Mouse (Mus musculus) limb, embryonic 12.5 days (tissue): ENCODE measurements around the gene Armc6. TPM values are rescaled to one million over a fixed set of nuclear protein-coding genes. Genes with fewer than 3 reads are reported as not detected.

Experiments
- ATAC-seq: fragments of 200-750 bp; cut with Nextera tagmentation; 2 replicates; pipeline ENCODE4 v1.8.0; 2017; ENCODE audit warnings: low read depth, moderate TSS enrichment; ENCODE audit not compliant: insufficient number of reproducible peaks, insufficient read depth, low FRiP score, low TSS enrichment
- H3K27ac ChIP-seq: fragments of 300-500 bp; sonication (generic); 2 replicates; pipeline ENCODE4 v1.5.1; 2016; ENCODE audit warnings: mild to moderate bottlenecking, moderate library complexity
- H3K27me3 ChIP-seq: fragments of 300-500 bp; sonication (generic); 2 replicates; pipeline ENCODE4 v1.6.1; 2016; ENCODE audit warnings: mild to moderate bottlenecking, moderate library complexity
- H3K36me3 ChIP-seq: fragments of 300-500 bp; sonication (generic); 2 replicates; pipeline ENCODE4 v1.6.1; 2016; ENCODE audit warnings: mild to moderate bottlenecking, moderate library complexity
- H3K4me1 ChIP-seq: fragments of 300-500 bp; sonication (generic); replicated peaks from 2 replicates; pipeline ENCODE4 v1.6.1; 2016
- H3K4me2 ChIP-seq: fragments of 300-500 bp; sonication (generic); 2 replicates; pipeline ENCODE4 v1.6.1; 2016; ENCODE audit warnings: mild to moderate bottlenecking, moderate library complexity
- H3K4me3 ChIP-seq: fragments of 300-500 bp; sonication (generic); replicated peaks from 2 replicates; pipeline ENCODE4 v1.5.1; 2016; ENCODE audit warnings: mild to moderate bottlenecking
- H3K9ac ChIP-seq: fragments of 300-500 bp; sonication (generic); replicated peaks from 2 replicates; pipeline ENCODE4 v1.6.1; 2016; ENCODE audit warnings: mild to moderate bottlenecking, moderate library complexity
- H3K9me3 ChIP-seq: fragments of 300-500 bp; sonication (generic); 2 replicates; pipeline ENCODE4 v1.6.1; 2016; ENCODE audit warnings: mild to moderate bottlenecking, moderate library complexity
- WGBS: fragments of 180-500 bp; shearing (Covaris S2); methylation state at CpG from one replicate; pipeline ENCODE4 v1.1.7; 2016; 5-methylcytosine and 5-hydroxymethylcytosine counted together
- polyA plus RNA-seq: library from polyadenylated mRNA; unstranded; fragments of >200 nt; fragmentation: Nextera tagmentation; extraction: Ambion mirVana; gene quantifications from 2 replicates; pipeline ENCODE4 v1.2.1, GENCODE M21; 2016

Gene Armc6
- polyA plus RNA-seq, 1 experiment from 2014 or later: 22.5 TPM

GRCm38 (mm10) chr8:70214411-70214810, 19.9 kb downstream of the Armc6 start:
- no peak for ATAC-seq
- WGBS: 69% methylated on average over 3 of the region's 3 CpGs
- H3K9ac ChIP-seq: no peak overlapping the region

GRCm38 (mm10) chr8:70212112-70213055, 21.9 kb downstream of the Armc6 start, which contains the start of gene Slc25a42:
Gene Slc25a42 (minus strand): TSS chr8:70212305.
- WGBS: under 1% methylated on average over 66 of the region's 66 CpGs
- peak; percentile 99 for ATAC-seq
- Histone ChIP-seq H3K4me2 (peak within 1 kb of the TSS; percentile 94), H3K36me3 (no peaks in the 10 kb centered on the region), H3K9me3 (no peaks in the 10 kb centered on the region), H3K27me3 (peaks cover 15% of the 10 kb centered on the region; the same call in 1 of the 2 replicates), H3K9ac (peak within 1 kb of the TSS; percentile 69), H3K4me3 (peak within 1 kb of the TSS; percentile 66), H3K4me1 (0 out of 2 replicates have a peak, but pooled peaks cover 14% of the 10 kb centered on the region), H3K27ac (no peak within 1 kb of the TSS)

More at GRCm38 (mm10) chr8:70214411-70214810, 19.9 kb downstream of the Armc6 start:
- Histone ChIP-seq H3K4me2 (no peak overlapping the region), H3K27me3 (peaks cover 23% of the 10 kb centered on the region; the same call in 1 of the 2 replicates), H3K4me3 (no peak overlapping the region), H3K4me1 (peaks cover 16% of the 10 kb centered on the region; the same call in 1 of the 2 replicates), H3K9me3 (no peaks in the 10 kb centered on the region), H3K36me3 (no peaks in the 10 kb centered on the region), H3K27ac (no peak overlapping the region)

- peak overlapping the region; percentile 69 for H3K9ac ChIP-seq
- H3K4me3 ChIP-seq: peak overlapping the region; percentile 66
- peak overlapping the region; percentile 94 for H3K4me2 ChIP-seq
- H3K9me3 ChIP-seq: no peaks in the 10 kb centered on the region
- no peak; the same call in 1 of the 2 replicates for ATAC-seq
- 2% methylated on average over 31 of the region's 31 CpGs for WGBS
- no peak overlapping the region for H3K27ac ChIP-seq
- no peaks in the 10 kb centered on the region for H3K36me3 ChIP-seq
- H3K4me1 ChIP-seq: 0 out of 2 replicates have a peak, but pooled peaks cover 14% of the 10 kb centered on the region
- H3K27me3 ChIP-seq: peaks cover 11% of the 10 kb centered on the region; the same call in 1 of the 2 replicates
Observed at GRCm38 (mm10) chr8:70211726-70212111, 22.5 kb downstream of the Armc6 start.

GRCm38 (mm10) chr8:70211275-70211674, 23.0 kb downstream of the Armc6 start:
- Histone ChIP-seq H3K27me3 (peaks cover 11% of the 10 kb centered on the region; the same call in 1 of the 2 replicates), H3K9ac (peak overlapping the region; percentile 69; the same call in 1 of the 2 replicates), H3K9me3 (no peaks in the 10 kb centered on the region), H3K4me3 (peak overlapping the region; percentile 66), H3K36me3 (no peaks in the 10 kb centered on the region), H3K4me1 (0 out of 2 replicates have a peak, but pooled peaks cover 14% of the 10 kb centered on the region), H3K27ac (no peak overlapping the region), H3K4me2 (peak overlapping the region; percentile 94)
- no peak for ATAC-seq
- 75% methylated on average over 1 of the region's 1 CpGs for WGBS

GRCm38 (mm10) chr8:70210538-70210937, 23.7 kb downstream of the Armc6 start:
- 0 out of 2 replicates have a peak, but pooled peaks cover 14% of the 10 kb centered on the region for H3K4me1 ChIP-seq
- no peak for ATAC-seq
- H3K36me3 ChIP-seq: no peaks in the 10 kb centered on the region
- 0 out of 2 replicates have a peak overlapping the region, but pooled peaks have one; percentile 14 for H3K9ac ChIP-seq
- 30% methylated on average over 8 of the region's 8 CpGs for WGBS
- no peak overlapping the region for H3K4me3 ChIP-seq
- H3K4me2 ChIP-seq: peak overlapping the region; percentile 2; the same call in 1 of the 2 replicates
- no peak overlapping the region for H3K27ac ChIP-seq
- H3K9me3 ChIP-seq: no peaks in the 10 kb centered on the region
- H3K27me3 ChIP-seq: peaks cover 11% of the 10 kb centered on the region; the same call in 1 of the 2 replicates

- ATAC-seq: no peak
- 16% methylated on average over 1 of the region's 1 CpGs for WGBS
- Histone ChIP-seq H3K9me3 (no peaks in the 10 kb centered on the region), H3K9ac (no peak overlapping the region), H3K4me2 (no peak overlapping the region), H3K27me3 (peaks cover 11% of the 10 kb centered on the region; the same call in 1 of the 2 replicates), H3K4me1 (0 out of 2 replicates have a peak, but pooled peaks cover 12% of the 10 kb centered on the region), H3K4me3 (no peak overlapping the region), H3K27ac (no peak overlapping the region), H3K36me3 (no peaks in the 10 kb centered on the region)
Observed at GRCm38 (mm10) chr8:70208130-70208529, 26.1 kb downstream of the Armc6 start.

GRCm38 (mm10) chr8:70204757-70205156, 29.5 kb downstream of the Armc6 start:
- H3K4me3 ChIP-seq: no peak overlapping the region
- H3K27me3 ChIP-seq: no peaks in the 10 kb centered on the region
- no peak overlapping the region for H3K4me2 ChIP-seq
- H3K4me1 ChIP-seq: no peaks in the 10 kb centered on the region
- H3K36me3 ChIP-seq: no peaks in the 10 kb centered on the region
- H3K27ac ChIP-seq: no peak overlapping the region
- no peak for ATAC-seq
- no peaks in the 10 kb centered on the region for H3K9me3 ChIP-seq
- WGBS: 61% methylated on average over 1 of the region's 1 CpGs
- no peak overlapping the region for H3K9ac ChIP-seq

- WGBS: 78% methylated on average over 4 of the region's 4 CpGs
- no peak overlapping the region for H3K9ac ChIP-seq
- no peaks in the 10 kb centered on the region for H3K9me3 ChIP-seq
- ATAC-seq: no peak
- no peak overlapping the region for H3K4me3 ChIP-seq
- H3K36me3 ChIP-seq: no peaks in the 10 kb centered on the region
- no peak overlapping the region for H3K27ac ChIP-seq
- no peaks in the 10 kb centered on the region for H3K27me3 ChIP-seq
- no peak overlapping the region for H3K4me2 ChIP-seq
- no peaks in the 10 kb centered on the region for H3K4me1 ChIP-seq
Observed at GRCm38 (mm10) chr8:70203072-70203471, 31.2 kb downstream of the Armc6 start.

- ATAC-seq: no peak
- Histone ChIP-seq H3K27me3 (no peaks in the 10 kb centered on the region), H3K4me2 (no peak overlapping the region), H3K9me3 (no peaks in the 10 kb centered on the region), H3K27ac (no peak overlapping the region), H3K9ac (no peak overlapping the region), H3K36me3 (no peaks in the 10 kb centered on the region), H3K4me1 (no peaks in the 10 kb centered on the region), H3K4me3 (no peak overlapping the region)
- WGBS: 83% methylated on average over 3 of the region's 3 CpGs
Observed at GRCm38 (mm10) chr8:70201417-70201816, 32.8 kb downstream of the Armc6 start.

- Histone ChIP-seq H3K4me2 (no peak overlapping the region), H3K27me3 (no peaks in the 10 kb centered on the region), H3K4me1 (no peaks in the 10 kb centered on the region), H3K36me3 (no peaks in the 10 kb centered on the region), H3K4me3 (no peak overlapping the region), H3K27ac (no peak overlapping the region), H3K9me3 (no peaks in the 10 kb centered on the region), H3K9ac (no peak overlapping the region)
- no peak for ATAC-seq
- WGBS: 79% methylated on average over 5 of the region's 5 CpGs
Observed at GRCm38 (mm10) chr8:70200098-70200681, 34.1 kb downstream of the Armc6 start.

- no peaks in the 10 kb centered on the region for H3K9me3 ChIP-seq
- ATAC-seq: no peak
- H3K9ac ChIP-seq: no peak overlapping the region
- H3K4me1 ChIP-seq: no peaks in the 10 kb centered on the region
- H3K36me3 ChIP-seq: no peaks in the 10 kb centered on the region
- H3K27me3 ChIP-seq: no peaks in the 10 kb centered on the region
- H3K27ac ChIP-seq: no peak overlapping the region
- no peak overlapping the region for H3K4me2 ChIP-seq
- 61% methylated on average over 7 of the region's 7 CpGs for WGBS
- no peak overlapping the region for H3K4me3 ChIP-seq
Observed at GRCm38 (mm10) chr8:70197603-70198002, 36.7 kb downstream of the Armc6 start.
